Mouse (Mus musculus) CH12.LX (cell line): Measurements from ENCODE around the gene Mief2.
A peak's percentile ranks its signal among the peaks of the same experiment; 100 is the strongest.

Experiments used
- CTCF ChIP-seq, 2 experiments: IDR thresholded peaks in 1 of 2; conservative IDR thresholded peaks in 1 of 2; 2 replicates each; pipeline ENCODE4 v1.5.1; 2011 to 2012; ENCODE audit warnings: low read depth in 2 of 2, low read length in 2 of 2, improper control_type of control experiment in 1 of 2, inconsistent platforms in 1 of 2, mild to moderate bottlenecking in 1 of 2, moderate library complexity in 1 of 2
- E2F4 ChIP-seq: IDR thresholded peaks from 2 replicates; pipeline ENCODE4 v1.6.1; 2011; ENCODE audit warnings: low read depth, low read length, improper control_type of control experiment; ENCODE audit not compliant: insufficient replicate concordance
- GABPA ChIP-seq: IDR thresholded peaks from 2 replicates; pipeline ENCODE4 v1.6.1; 2012; ENCODE audit warnings: low read depth, low read length, improper control_type of control experiment, inconsistent platforms; ENCODE audit not compliant: insufficient replicate concordance
- MAX ChIP-seq: IDR thresholded peaks from 2 replicates; pipeline ENCODE4 v1.6.1; 2011; ENCODE audit warnings: low read length, improper control_type of control experiment
- TBP ChIP-seq: conservative IDR thresholded peaks from 2 replicates; pipeline ENCODE4 v1.6.1; 2011; ENCODE audit warnings: low read depth, low read length, improper control_type of control experiment

DNA sequence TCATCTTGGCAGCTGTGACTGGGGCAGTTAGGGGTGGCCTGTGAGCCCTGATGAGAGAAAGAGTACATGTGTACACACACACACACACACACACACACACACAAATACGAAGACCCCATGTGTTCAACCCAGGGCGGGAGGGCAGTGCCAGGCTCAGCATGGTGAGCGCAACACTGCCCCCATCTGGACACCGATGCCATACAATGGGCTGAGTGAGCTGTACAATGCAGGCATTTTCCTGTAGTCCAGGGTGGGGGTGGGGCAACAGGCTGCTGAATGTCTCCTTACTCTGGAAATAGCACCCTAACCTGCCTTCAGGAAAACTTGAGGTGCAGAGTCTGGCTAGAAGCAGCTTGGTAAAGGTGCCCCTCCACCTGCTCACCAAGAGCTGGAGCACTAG lies 25.1 kb upstream of the Mief2 start:
- no peak for TF ChIP-seq E2F4
- TF ChIP-seq TBP, result no peak
- TF ChIP-seq CTCF (conservative IDR thresholded peaks at IDR 0.05 in 1 of 2, IDR thresholded peaks at IDR 0.05 in 1 of 2; ENCODE audit: low read depth in 2 of 2, low read length in 2 of 2), result peak; percentile 32 to 84; a peak in 3 of 4 replicates
- peak; percentile 56; the same call in 1 of the 2 replicates for TF ChIP-seq MAX
- no peak for TF ChIP-seq GABPA
